Mouse (Mus musculus): ENCODE measurements around the gene Wnt10a. TPM values are rescaled to one million over a fixed set of nuclear protein-coding genes. Genes with fewer than 3 reads are reported as not detected.

Gene Wnt10a
- polyA plus RNA-seq, 1 experiment, result not detected

DNA sequence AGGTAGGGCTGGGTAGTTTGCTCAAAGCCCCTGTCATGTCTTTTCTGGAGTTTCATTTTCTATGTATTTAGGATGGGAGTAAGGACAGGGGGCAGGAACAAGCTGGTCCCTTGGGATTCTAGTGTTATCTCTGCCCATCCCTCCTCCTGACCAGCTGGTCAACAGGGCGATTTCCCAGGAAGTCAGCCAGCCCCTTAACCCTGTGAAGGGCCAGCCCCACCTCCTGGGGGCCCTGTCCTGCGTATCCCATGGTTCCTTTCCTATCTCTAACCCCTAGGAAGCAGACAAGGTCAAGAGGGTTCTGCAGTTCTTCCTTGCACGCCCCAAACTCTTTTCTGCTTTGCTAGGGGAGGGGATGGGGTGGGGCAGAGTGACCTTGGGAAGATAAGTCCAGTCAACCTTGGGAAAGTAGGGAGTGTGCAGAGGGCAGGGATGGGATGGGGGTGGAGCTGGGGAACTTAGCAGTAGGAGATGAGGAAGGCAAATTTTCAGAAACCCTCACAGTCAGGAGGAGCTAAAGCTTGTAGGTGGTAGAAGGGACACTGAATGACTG, 12.3 kb upstream of the Wnt10a start:
- peaks cover 2% of the 10 kb centered on the region for H3K4me1 ChIP-seq (ENCODE audit: control insufficient read depth, insufficient read depth, low read length)
- 62% methylated on average over 3 of the region's 3 CpGs for WGBS
- TF ChIP-seq CTCF (IDR thresholded peaks at IDR 0.05; ENCODE audit: insufficient read depth, low read depth, low read length), result no peak
- no peak for TF ChIP-seq POLR2A (IDR thresholded peaks at IDR 0.05; ENCODE audit: insufficient read depth, low read depth, low read length)
- no peak overlapping the region for H3K27ac ChIP-seq (ENCODE audit: insufficient read depth, low read depth, low read length)
- H3K4me3 ChIP-seq (ENCODE audit: insufficient read depth, low read depth, low read length), result no peak overlapping the region

DNA sequence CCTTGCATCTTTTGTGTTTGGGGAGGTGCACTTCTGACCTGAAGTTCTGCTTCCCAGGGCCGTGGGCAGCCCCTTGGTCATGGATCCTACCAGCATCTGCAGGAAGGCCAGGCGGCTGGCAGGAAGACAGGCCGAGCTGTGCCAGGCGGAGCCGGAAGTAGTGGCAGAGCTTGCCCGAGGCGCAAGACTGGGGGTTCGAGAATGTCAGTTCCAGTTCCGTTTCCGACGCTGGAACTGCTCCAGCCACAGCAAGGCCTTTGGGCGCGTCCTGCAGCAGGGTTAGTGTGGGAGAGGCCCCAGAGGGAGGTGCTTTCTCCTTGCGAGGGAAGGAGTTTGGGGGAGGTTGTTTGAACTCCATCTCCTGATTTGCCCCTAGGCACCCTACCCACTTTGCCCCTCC, 9.3 kb upstream of the Wnt10a start:
- no peak overlapping the region for H3K27ac ChIP-seq (ENCODE audit: insufficient read depth, low read depth, low read length)
- no peak for TF ChIP-seq CTCF (IDR thresholded peaks at IDR 0.05; ENCODE audit: insufficient read depth, low read depth, low read length)
- TF ChIP-seq POLR2A (IDR thresholded peaks at IDR 0.05; ENCODE audit: insufficient read depth, low read depth, low read length), result no peak
- WGBS, result 60% methylated on average over 14 of the region's 14 CpGs
- H3K4me1 ChIP-seq (ENCODE audit: control insufficient read depth, insufficient read depth, low read length), result peaks cover 8% of the 10 kb centered on the region
- no peak overlapping the region for H3K4me3 ChIP-seq (ENCODE audit: insufficient read depth, low read depth, low read length)

DNA sequence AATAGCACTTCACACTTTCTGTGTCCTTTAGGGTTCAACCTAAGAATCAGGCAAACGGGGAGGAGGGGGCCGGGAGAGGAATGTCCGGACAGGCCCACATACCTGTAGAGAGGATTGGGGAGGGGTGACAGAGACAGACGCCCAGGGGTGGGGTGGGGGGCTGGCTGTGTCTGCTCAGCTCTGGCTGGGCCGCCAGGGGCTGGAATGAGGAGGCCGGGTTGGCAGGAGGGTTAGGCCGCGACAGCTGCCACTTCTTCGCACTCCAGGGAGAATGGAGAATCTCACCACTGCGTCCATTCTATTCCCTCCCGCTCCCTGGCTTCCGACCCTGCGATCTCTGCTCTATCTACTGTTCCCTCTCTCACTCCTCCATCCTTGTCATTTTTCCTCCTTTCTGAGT, 7.8 kb upstream of the Wnt10a start:
- Histone ChIP-seq H3K4me3 (ENCODE audit: insufficient read depth, low read depth, low read length) (peak overlapping the region; percentile 45), H3K4me1 (ENCODE audit: control insufficient read depth, insufficient read depth, low read length) (peaks cover 8% of the 10 kb centered on the region), H3K27ac (ENCODE audit: insufficient read depth, low read depth, low read length) (no peak overlapping the region)
- WGBS, result 16% methylated on average over 13 of the region's 13 CpGs
- no peak for TF ChIP-seq POLR2A (IDR thresholded peaks at IDR 0.05; ENCODE audit: insufficient read depth, low read depth, low read length)
- TF ChIP-seq CTCF (IDR thresholded peaks at IDR 0.05; ENCODE audit: insufficient read depth, low read depth, low read length), result no peak

DNA sequence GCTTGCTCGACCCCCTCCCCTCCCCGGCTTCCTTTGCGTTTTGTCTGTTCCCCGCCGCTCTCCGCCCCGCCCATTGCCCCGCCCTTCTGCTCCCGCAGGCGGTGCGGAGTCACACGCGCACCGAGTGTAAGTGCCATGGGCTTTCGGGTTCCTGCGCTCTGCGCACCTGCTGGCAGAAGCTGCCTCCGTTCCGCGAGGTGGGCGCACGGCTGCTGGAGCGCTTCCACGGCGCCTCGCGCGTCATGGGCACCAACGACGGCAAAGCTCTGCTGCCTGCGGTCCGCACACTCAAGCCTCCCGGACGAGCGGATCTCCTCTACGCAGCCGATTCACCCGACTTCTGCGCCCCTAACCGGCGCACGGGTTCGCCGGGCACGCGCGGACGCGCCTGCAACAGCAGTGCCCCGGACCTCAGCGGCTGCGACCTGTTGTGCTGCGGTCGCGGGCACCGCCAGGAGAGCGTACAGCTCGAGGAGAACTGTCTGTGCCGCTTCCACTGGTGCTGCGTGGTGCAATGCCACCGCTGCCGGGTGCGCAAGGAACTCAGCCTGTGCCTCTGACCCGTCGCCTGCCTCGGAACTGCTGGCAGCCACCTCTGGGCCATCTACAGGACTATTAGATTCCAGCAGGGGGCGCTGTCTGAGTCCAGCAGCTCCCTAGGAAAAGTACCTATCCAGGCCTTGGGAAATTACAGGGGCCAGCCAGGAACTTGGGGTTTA, 7.1 kb upstream of the Wnt10a start:
- Histone ChIP-seq H3K27ac (ENCODE audit: insufficient read depth, low read depth, low read length) (no peak overlapping the region), H3K4me3 (ENCODE audit: insufficient read depth, low read depth, low read length) (peak overlapping the region; percentile 45), H3K4me1 (ENCODE audit: control insufficient read depth, insufficient read depth, low read length) (peaks cover 8% of the 10 kb centered on the region)
- WGBS, result 2% methylated on average over 67 of the region's 67 CpGs
- TF ChIP-seq POLR2A (IDR thresholded peaks at IDR 0.05; ENCODE audit: insufficient read depth, low read depth, low read length) (no peak), CTCF (IDR thresholded peaks at IDR 0.05; ENCODE audit: insufficient read depth, low read depth, low read length) (peak; percentile 49; the same call in 1 of the 2 replicates)

DNA sequence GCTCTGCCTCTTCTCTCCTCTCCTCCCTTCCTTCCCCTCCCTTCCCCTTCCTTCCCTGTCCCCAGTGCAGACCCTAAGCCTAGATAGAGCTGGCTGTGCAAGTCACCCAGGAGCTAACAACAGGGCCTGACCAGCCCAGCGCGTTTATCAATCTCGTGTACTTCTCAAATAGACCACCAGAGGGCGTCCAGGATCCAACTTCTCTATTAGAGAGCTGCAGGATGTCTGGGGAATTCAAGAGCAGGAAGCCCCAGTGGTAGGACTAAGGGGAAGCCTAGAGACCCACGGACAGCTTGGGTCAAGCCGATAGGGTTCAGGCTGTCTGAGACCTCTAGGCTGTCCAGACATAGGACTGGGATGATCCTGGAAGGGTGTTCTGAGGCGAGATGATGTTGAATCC, 3.5 kb upstream of the Wnt10a start:
- Histone ChIP-seq H3K27ac (ENCODE audit: insufficient read depth, low read depth, low read length) (no peak overlapping the region), H3K4me1 (ENCODE audit: control insufficient read depth, insufficient read depth, low read length) (peaks cover 25% of the 10 kb centered on the region), H3K4me3 (ENCODE audit: insufficient read depth, low read depth, low read length) (no peak overlapping the region)
- peak; percentile 64 for TF ChIP-seq CTCF (IDR thresholded peaks at IDR 0.05; ENCODE audit: insufficient read depth, low read depth, low read length)
- no peak for TF ChIP-seq POLR2A (IDR thresholded peaks at IDR 0.05; ENCODE audit: insufficient read depth, low read depth, low read length)
- WGBS, result 14% methylated on average over 7 of the region's 7 CpGs

DNA sequence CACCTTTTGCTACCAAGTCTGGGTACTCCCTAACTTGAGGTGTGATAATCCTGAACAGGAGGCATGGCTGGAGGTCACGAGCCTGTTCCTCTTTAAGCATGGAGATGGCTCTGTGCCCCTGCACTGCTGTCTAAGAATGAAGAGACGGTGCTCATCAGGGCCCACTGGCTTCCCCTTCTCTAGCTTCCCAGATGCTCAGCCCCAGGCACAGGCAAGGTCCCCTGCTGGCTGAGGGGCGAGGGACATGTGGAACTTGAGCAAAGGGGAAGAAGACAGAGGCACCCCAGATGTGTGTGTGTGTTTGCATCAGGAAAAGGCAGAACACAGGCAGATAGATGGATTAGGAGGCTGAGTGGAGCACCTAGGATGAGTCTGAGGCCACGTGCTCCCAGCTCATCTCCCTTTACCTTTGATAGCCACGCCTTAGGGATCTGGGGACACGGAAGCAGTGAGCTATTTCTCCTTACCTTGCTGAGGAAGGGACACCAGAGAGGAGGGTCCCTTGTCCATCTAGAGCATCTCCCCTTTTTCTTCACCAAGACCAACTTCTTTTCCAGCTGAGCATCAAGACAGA, 2.6 kb upstream of the Wnt10a start:
- Histone ChIP-seq H3K27ac (ENCODE audit: insufficient read depth, low read depth, low read length) (no peak overlapping the region), H3K4me3 (ENCODE audit: insufficient read depth, low read depth, low read length) (no peak overlapping the region), H3K4me1 (ENCODE audit: control insufficient read depth, insufficient read depth, low read length) (peaks cover 29% of the 10 kb centered on the region)
- TF ChIP-seq POLR2A (IDR thresholded peaks at IDR 0.05; ENCODE audit: insufficient read depth, low read depth, low read length) (no peak), CTCF (IDR thresholded peaks at IDR 0.05; ENCODE audit: insufficient read depth, low read depth, low read length) (no peak)
- WGBS, result 67% methylated on average over 6 of the region's 6 CpGs

DNA sequence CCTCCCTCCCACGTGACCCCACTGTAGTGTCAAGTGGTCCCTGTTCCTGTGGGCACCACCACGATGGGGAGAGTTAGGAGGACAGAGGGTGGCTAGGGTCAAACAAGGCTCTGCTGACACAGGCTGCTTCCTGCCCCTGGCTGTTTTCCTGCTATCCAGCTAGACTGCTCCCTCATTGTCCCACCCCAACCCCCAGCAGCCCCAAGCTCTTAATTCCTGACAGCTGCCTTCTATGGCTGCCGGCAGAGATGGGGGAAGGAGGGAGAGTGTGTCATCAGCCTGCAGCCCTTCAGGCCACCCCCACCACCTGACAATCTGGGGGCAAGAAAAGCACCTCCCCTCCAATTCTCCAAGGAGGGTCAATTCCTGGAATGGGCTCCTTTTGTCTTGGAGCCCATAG, 1.2 kb upstream of the Wnt10a start:
- H3K4me1 ChIP-seq (ENCODE audit: control insufficient read depth, insufficient read depth, low read length), result peaks cover 35% of the 10 kb centered on the region
- no peak for TF ChIP-seq CTCF (IDR thresholded peaks at IDR 0.05; ENCODE audit: insufficient read depth, low read depth, low read length)
- no peak for TF ChIP-seq POLR2A (IDR thresholded peaks at IDR 0.05; ENCODE audit: insufficient read depth, low read depth, low read length)
- H3K4me3 ChIP-seq (ENCODE audit: insufficient read depth, low read depth, low read length), result no peak overlapping the region
- H3K27ac ChIP-seq (ENCODE audit: insufficient read depth, low read depth, low read length), result no peak overlapping the region
- WGBS, result 36% methylated on average over 3 of the region's 3 CpGs

DNA sequence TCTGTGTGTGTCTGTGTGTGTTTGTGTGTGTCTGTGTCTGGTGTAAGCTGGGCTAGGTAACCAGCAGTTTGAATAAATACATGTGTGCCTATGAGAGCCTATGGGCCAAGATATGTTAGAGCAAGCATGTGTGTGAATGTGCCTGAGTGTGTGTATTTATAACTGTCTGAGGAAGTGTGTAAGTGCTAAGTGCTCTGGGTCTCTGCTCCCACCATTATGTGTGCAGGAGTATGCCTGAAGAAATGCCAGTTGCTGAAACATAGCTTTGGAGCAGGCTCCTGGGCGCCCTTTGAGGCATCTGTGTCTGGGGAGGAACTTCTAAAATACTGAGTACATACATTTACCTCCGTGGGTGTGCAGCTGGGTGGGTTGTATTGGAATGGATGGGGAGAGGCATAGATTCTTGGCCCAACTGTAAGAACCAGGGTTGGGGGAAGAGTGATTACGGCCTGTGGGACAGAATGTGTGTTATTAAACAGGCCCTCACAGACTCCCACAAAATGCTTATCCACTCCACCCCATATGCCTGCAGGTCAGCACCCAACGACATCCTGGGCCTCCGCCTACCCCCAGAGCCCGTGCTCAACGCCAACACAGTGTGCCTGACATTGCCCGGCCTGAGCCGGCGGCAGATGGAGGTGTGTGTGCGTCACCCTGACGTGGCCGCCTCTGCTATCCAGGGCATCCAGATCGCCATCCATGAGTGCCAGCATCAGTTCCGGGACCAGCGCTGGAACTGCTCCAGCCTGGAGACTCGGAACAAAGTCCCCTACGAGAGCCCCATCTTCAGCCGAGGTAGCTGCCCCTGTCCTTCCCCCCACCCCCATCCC, 1.7 kb downstream of the Wnt10a start:
- H3K4me1 ChIP-seq (ENCODE audit: control insufficient read depth, insufficient read depth, low read length), result peaks cover 36% of the 10 kb centered on the region
- TF ChIP-seq POLR2A (IDR thresholded peaks at IDR 0.05; ENCODE audit: insufficient read depth, low read depth, low read length) (no peak), CTCF (IDR thresholded peaks at IDR 0.05; ENCODE audit: insufficient read depth, low read depth, low read length) (no peak)
- no peak overlapping the region for H3K27ac ChIP-seq (ENCODE audit: insufficient read depth, low read depth, low read length)
- 57% methylated on average over 19 of the region's 19 CpGs for WGBS
- H3K4me3 ChIP-seq (ENCODE audit: insufficient read depth, low read depth, low read length), result no peak overlapping the region

Measured in olfactory bulb, adult 2 months (tissue).